Mouse (Mus musculus): ENCODE measurements at regions not wholly inside any gene's neighbourhood (a gene's known extent, or its start where the extent isn't known, plus 50 kb on each side); places are given as distances from the start of the nearest gene placed in this dataset.
A peak's percentile ranks its signal among the peaks of the same experiment; 100 is the strongest.

GRCm38 (mm10) chr19:26461712-26462111, 143.1 kb upstream of the Smarca2 start:
- no peaks in the 10 kb centered on the region for H3K9me3 ChIP-seq
- 57% methylated on average over 4 of the region's 4 CpGs for WGBS
- H3K36me3 ChIP-seq = no peaks in the 10 kb centered on the region
- H3K4me2 ChIP-seq (replicated peaks) = no peak overlapping the region
- H3K9ac ChIP-seq = no peak overlapping the region
- no peak overlapping the region for H3K4me3 ChIP-seq (replicated peaks)
- no peak for ATAC-seq
- H3K27ac ChIP-seq = no peak overlapping the region
- no peaks in the 10 kb centered on the region for H3K27me3 ChIP-seq (replicated peaks)
- H3K4me1 ChIP-seq (replicated peaks) = no peaks in the 10 kb centered on the region

- Histone ChIP-seq H3K9me3 (no peaks in the 10 kb centered on the region), H3K27ac (no peak overlapping the region), H3K4me3 (replicated peaks) (no peak overlapping the region), H3K9ac (no peak overlapping the region), H3K4me1 (replicated peaks) (no peaks in the 10 kb centered on the region), H3K27me3 (replicated peaks) (no peaks in the 10 kb centered on the region), H3K36me3 (no peaks in the 10 kb centered on the region), H3K4me2 (replicated peaks) (no peak overlapping the region)
- no peak for ATAC-seq
- 50% methylated on average over 2 of the region's 2 CpGs for WGBS
These were observed 139.6 kb upstream of the Smarca2 start for GRCm38 (mm10) chr19:26465228-26465627.

DNA sequence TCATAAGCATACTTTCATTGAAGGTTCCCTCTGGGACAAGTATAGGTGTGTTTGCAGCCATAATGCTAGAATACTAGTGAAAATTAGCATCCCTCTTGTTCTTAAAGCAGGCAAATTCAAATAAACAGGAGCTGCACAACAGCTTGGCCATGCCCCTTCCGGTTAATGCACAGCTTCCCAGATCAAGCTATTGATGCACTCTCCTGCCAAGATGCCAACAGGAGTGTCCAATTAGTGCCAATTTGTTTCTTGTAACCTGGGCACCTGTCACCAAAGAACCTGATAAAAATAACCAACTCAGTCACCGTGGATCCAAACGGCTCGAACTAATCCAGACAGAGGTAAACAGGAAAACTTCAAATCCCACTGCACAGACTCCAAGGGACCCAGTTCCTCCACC, 138.6 kb upstream of the Smarca2 start:
- Histone ChIP-seq H3K9me3 (no peaks in the 10 kb centered on the region), H3K36me3 (no peaks in the 10 kb centered on the region), H3K4me2 (replicated peaks) (no peak overlapping the region), H3K27ac (no peak overlapping the region), H3K4me1 (replicated peaks) (no peaks in the 10 kb centered on the region), H3K27me3 (replicated peaks) (no peaks in the 10 kb centered on the region), H3K9ac (no peak overlapping the region), H3K4me3 (replicated peaks) (no peak overlapping the region)
- no peak for ATAC-seq
- WGBS = 87% methylated on average over 4 of the region's 4 CpGs

- no peaks in the 10 kb centered on the region for H3K9me3 ChIP-seq
- no peak overlapping the region for H3K9ac ChIP-seq
- ATAC-seq = no peak
- H3K4me3 ChIP-seq (replicated peaks) = no peak overlapping the region
- H3K4me1 ChIP-seq (replicated peaks) = no peaks in the 10 kb centered on the region
- no peaks in the 10 kb centered on the region for H3K36me3 ChIP-seq
- H3K27ac ChIP-seq = no peak overlapping the region
- WGBS = 68% methylated on average over 5 of the region's 5 CpGs
- no peaks in the 10 kb centered on the region for H3K27me3 ChIP-seq (replicated peaks)
- H3K4me2 ChIP-seq (replicated peaks) = no peak overlapping the region
These were observed 137.6 kb upstream of the Smarca2 start for GRCm38 (mm10) chr19:26467179-26467651.

DNA sequence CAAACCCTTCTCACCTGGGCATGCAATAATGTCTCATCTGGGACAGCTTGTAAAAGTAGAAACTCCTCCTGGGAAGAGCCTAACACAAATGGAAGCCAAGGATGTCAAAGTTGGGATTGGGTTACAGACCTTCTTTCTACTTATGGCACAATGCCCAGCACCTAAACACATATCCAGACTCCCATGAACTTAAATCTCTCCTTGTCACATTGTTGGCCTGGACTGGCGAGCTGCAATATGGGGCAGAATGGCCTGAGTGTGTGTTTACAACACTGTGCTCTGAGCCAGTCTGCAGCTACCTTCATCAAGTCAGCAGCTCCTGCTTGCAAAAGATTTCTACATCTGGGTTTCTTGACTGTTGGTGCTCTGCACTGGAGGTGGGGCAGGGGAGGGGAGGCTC, 132.2 kb upstream of the Smarca2 start:
- 0 out of 2 replicates have a peak, but pooled peaks have one; percentile 28 for ATAC-seq
- Histone ChIP-seq H3K9me3 (no peaks in the 10 kb centered on the region), H3K4me1 (replicated peaks) (peaks cover 8% of the 10 kb centered on the region; the same call in 1 of the 2 replicates), H3K36me3 (no peaks in the 10 kb centered on the region), H3K27ac (0 out of 2 replicates have a peak overlapping the region, but pooled peaks have one; percentile 17), H3K27me3 (replicated peaks) (no peaks in the 10 kb centered on the region), H3K4me2 (replicated peaks) (no peak overlapping the region), H3K9ac (no peak overlapping the region), H3K4me3 (replicated peaks) (no peak overlapping the region)
- 41% methylated on average over 1 of the region's 1 CpGs for WGBS

DNA sequence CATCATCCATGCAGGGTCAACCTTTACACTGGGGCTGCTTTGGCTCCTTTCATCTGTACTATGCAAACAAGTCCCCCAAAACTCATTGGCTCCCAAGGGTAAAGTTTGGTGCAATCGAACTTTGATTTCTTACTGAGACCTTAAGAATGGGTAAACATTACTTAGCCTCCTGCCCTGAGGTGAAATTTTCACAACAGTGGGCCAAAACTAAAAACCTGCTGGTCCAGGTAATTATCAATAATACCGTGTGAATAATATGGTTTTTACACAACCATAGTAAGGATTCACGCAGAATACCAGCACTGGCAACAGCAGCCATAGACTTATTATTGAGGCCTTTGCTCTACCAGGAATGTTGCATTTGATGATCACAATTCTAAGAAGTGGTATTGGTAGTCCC, 131.6 kb upstream of the Smarca2 start:
- Histone ChIP-seq H3K36me3 (no peaks in the 10 kb centered on the region), H3K4me1 (replicated peaks) (peaks cover 8% of the 10 kb centered on the region; the same call in 1 of the 2 replicates), H3K27me3 (replicated peaks) (no peaks in the 10 kb centered on the region), H3K9me3 (no peaks in the 10 kb centered on the region), H3K27ac (no peak overlapping the region), H3K9ac (no peak overlapping the region), H3K4me2 (replicated peaks) (no peak overlapping the region), H3K4me3 (replicated peaks) (no peak overlapping the region)
- 63% methylated on average over 3 of the region's 3 CpGs for WGBS
- no peak for ATAC-seq

DNA sequence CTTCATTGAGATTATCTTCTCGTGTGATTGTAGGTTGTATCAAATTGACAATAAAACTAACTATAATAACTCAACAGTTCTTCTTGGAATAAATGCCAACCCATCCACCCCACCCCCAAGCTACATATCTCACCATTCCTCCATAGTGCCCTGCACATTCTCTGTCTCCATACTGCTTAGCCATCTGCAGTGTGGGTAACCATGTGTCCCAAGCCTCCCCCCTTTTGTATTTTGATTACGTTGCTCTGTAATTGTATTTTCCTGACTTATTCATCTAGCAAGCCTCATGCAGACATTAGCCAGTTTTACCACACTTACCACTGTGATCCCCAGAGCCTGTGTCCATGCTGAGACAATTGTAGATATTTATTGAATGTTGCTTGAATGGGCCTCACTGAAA, 129.7 kb upstream of the Smarca2 start:
- WGBS = 77% methylated on average over 2 of the region's 2 CpGs
- H3K27ac ChIP-seq = no peak overlapping the region

DNA sequence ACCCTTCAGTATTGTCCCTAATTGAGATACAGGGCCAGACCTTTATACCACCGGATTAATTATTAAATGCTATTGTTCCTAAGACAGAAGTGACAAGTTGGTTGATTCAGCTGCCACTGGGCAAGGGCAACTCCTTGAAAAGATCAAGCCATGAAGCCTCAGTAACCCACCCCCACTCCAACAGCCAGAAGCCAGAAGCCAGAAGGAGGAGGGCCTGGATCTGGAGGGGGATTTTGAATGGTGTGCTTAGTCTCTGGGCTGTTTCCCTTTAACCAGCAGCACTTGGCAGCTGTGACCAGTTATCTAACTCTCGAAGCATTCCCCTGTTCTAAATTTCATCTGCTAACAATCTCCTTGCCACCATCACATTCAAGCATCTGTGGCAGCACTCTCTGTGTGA, 129.1 kb upstream of the Smarca2 start:
- Histone ChIP-seq H3K27ac (no peak overlapping the region), H3K4me3 (replicated peaks) (no peak overlapping the region), H3K4me2 (replicated peaks) (no peak overlapping the region), H3K36me3 (no peaks in the 10 kb centered on the region), H3K9ac (no peak overlapping the region), H3K9me3 (no peaks in the 10 kb centered on the region), H3K4me1 (replicated peaks) (peaks cover 8% of the 10 kb centered on the region; the same call in 1 of the 2 replicates), H3K27me3 (replicated peaks) (no peaks in the 10 kb centered on the region)
- ATAC-seq = peak; percentile 34; the same call in 1 of the 2 replicates
- 43% methylated on average over 2 of the region's 2 CpGs for WGBS

More for the DNA sequence above, 129.7 kb upstream of the Smarca2 start:
- Histone ChIP-seq H3K4me1 (replicated peaks) (peaks cover 8% of the 10 kb centered on the region; the same call in 1 of the 2 replicates), H3K4me3 (replicated peaks) (no peak overlapping the region), H3K36me3 (no peaks in the 10 kb centered on the region), H3K9me3 (no peaks in the 10 kb centered on the region), H3K27me3 (replicated peaks) (no peaks in the 10 kb centered on the region), H3K4me2 (replicated peaks) (no peak overlapping the region), H3K9ac (no peak overlapping the region)
- ATAC-seq = no peak

GRCm38 (mm10) chr19:26478055-26478737, 126.7 kb upstream of the Smarca2 start:
- H3K9me3 ChIP-seq = no peaks in the 10 kb centered on the region
- H3K9ac ChIP-seq = no peak overlapping the region
- no peaks in the 10 kb centered on the region for H3K27me3 ChIP-seq (replicated peaks)
- ATAC-seq = no peak
- H3K4me1 ChIP-seq (replicated peaks) = peaks cover 5% of the 10 kb centered on the region; the same call in 1 of the 2 replicates
- no peak overlapping the region for H3K4me2 ChIP-seq (replicated peaks)
- no peaks in the 10 kb centered on the region for H3K36me3 ChIP-seq
- H3K4me3 ChIP-seq (replicated peaks) = no peak overlapping the region
- 61% methylated on average over 16 of the region's 16 CpGs for WGBS
- H3K27ac ChIP-seq = no peak overlapping the region

DNA sequence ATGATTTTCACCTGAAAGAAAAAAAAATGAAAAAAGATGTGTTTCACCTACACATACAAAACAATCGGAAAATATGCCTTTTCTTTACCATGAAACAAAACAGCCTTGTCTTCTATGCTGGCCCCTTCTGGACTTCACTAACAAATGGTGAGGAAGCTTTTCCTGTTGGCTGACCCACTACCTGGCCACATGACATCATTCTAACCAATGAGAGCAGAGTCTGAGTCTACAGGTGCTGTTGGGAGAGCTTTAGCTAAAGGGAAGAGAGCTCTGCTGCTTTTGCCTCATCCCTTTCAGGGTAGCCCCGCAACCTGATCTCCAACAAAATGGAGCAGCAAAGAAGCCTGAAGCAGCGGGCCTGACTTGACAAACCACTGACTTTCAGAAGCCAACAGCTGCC, 120.5 kb upstream of the Smarca2 start:
- no peaks in the 10 kb centered on the region for H3K27me3 ChIP-seq (replicated peaks)
- no peak overlapping the region for H3K4me3 ChIP-seq (replicated peaks)
- 75% methylated on average over 3 of the region's 3 CpGs for WGBS
- H3K9me3 ChIP-seq = no peaks in the 10 kb centered on the region
- no peaks in the 10 kb centered on the region for H3K36me3 ChIP-seq
- H3K4me2 ChIP-seq (replicated peaks) = no peak overlapping the region
- no peak for ATAC-seq
- no peaks in the 10 kb centered on the region for H3K4me1 ChIP-seq (replicated peaks)
- no peak overlapping the region for H3K27ac ChIP-seq
- no peak overlapping the region for H3K9ac ChIP-seq

DNA sequence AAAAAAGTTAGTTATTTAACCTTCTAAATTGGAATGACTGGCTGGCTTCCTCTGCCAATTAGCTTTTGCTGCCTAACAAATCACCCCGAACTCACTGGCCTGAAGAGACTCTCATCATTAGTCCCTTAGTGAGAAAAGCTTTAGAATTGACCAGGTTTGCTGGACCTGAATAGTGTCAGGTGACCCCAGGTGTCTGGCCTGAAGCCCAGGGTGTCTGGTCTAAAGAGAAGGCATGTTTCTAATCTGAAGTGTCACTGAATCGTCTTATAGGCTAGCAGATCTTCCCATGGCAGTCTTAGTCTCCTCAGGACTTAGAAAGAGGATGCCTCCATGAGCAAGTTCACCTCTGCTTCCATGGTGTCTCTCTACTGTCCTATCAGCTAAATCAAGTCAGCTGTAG, 112.0 kb upstream of the Smarca2 start:
- Histone ChIP-seq H3K27ac (no peak overlapping the region), H3K36me3 (no peaks in the 10 kb centered on the region), H3K4me2 (replicated peaks) (no peak overlapping the region), H3K4me3 (replicated peaks) (no peak overlapping the region), H3K27me3 (replicated peaks) (no peaks in the 10 kb centered on the region), H3K4me1 (replicated peaks) (no peaks in the 10 kb centered on the region), H3K9ac (no peak overlapping the region), H3K9me3 (no peaks in the 10 kb centered on the region)
- WGBS = 62% methylated on average over 2 of the region's 2 CpGs
- ATAC-seq = no peak

GRCm38 (mm10) chr19:26501064-26501463, 103.8 kb upstream of the Smarca2 start:
- Histone ChIP-seq H3K36me3 (no peaks in the 10 kb centered on the region), H3K9me3 (no peaks in the 10 kb centered on the region), H3K4me2 (replicated peaks) (no peak overlapping the region), H3K4me3 (replicated peaks) (no peak overlapping the region), H3K27ac (no peak overlapping the region), H3K4me1 (replicated peaks) (no peaks in the 10 kb centered on the region), H3K9ac (no peak overlapping the region), H3K27me3 (replicated peaks) (no peaks in the 10 kb centered on the region)
- no peak for ATAC-seq

DNA sequence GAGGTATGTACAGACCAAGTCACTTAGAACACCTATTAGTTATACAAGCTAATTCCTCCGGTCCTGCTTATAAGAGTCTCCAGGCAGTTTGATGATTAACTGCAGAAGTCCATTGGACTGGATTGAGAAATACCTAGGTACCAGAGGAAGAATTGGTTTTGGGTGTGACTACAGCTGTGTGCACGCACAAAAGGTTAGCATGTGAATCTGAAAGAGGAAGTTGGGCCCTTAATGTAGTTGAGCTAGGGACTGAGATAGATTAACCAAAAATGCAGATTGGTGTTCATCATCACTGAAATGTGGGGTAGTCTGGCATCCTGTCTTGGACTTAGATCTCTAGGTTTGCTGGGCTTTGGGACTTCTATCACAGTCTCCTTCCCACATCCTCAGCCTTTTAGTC, 100.8 kb upstream of the Smarca2 start:
- H3K4me3 ChIP-seq (replicated peaks) = no peak overlapping the region
- no peak for ATAC-seq

More for the DNA sequence above, 100.8 kb upstream of the Smarca2 start:
- Histone ChIP-seq H3K36me3 (no peaks in the 10 kb centered on the region), H3K4me1 (replicated peaks) (no peaks in the 10 kb centered on the region), H3K27ac (no peak overlapping the region), H3K9me3 (no peaks in the 10 kb centered on the region), H3K9ac (no peak overlapping the region), H3K27me3 (replicated peaks) (no peaks in the 10 kb centered on the region), H3K4me2 (replicated peaks) (no peak overlapping the region)
- WGBS = 87% methylated on average over 2 of the region's 2 CpGs
